Mouse (Mus musculus) lung, embryonic 14.5 days (tissue): ENCODE results near the gene 9430097D07Rik. TPM values are rescaled to one million over a fixed set of nuclear protein-coding genes. Genes with fewer than 3 reads are reported as not detected.
A peak's percentile ranks its signal among the peaks of the same experiment; 100 is the strongest.

Experiments used
- ATAC-seq: fragments of 200-750 bp; cut with Nextera tagmentation; 2 replicates; pipeline ENCODE4 v1.8.0; 2017; ENCODE audit warnings: mild to moderate bottlenecking, moderate TSS enrichment, moderate library complexity; ENCODE audit not compliant: insufficient read depth
- DNase-seq: peaks from one replicate; pipeline ENCODE4 v3.0.0-alpha.2; 2015
- H3K27ac ChIP-seq: fragments of 300-500 bp; sonication (generic); 2 replicates; pipeline ENCODE4 v1.5.1; 2014; ENCODE audit warnings: low read depth, mild to moderate bottlenecking, moderate library complexity
- H3K27me3 ChIP-seq: fragments of 300-500 bp; sonication (generic); 2 replicates; pipeline ENCODE4 v1.6.1; 2014; ENCODE audit warnings: low read length, control low read depth; ENCODE audit not compliant: insufficient read depth
- H3K36me3 ChIP-seq: fragments of 300-500 bp; sonication (generic); 2 replicates; pipeline ENCODE4 v1.6.1; 2014; ENCODE audit warnings: control low read depth; ENCODE audit not compliant: insufficient read depth
- H3K4me1 ChIP-seq: fragments of 300-500 bp; sonication (generic); 2 replicates; pipeline ENCODE4 v1.6.1; 2014; ENCODE audit warnings: antibody characterized with exemption, control low read depth; ENCODE audit not compliant: insufficient read depth
- H3K4me2 ChIP-seq: fragments of 300-500 bp; sonication (generic); 2 replicates; pipeline ENCODE4 v1.6.1; 2014; ENCODE audit warnings: mild to moderate bottlenecking
- H3K4me3 ChIP-seq: fragments of 300-500 bp; sonication (generic); 2 replicates; pipeline ENCODE4 v1.5.1; 2014; ENCODE audit warnings: low read depth, low read length
- H3K9ac ChIP-seq: fragments of 300-500 bp; sonication (generic); 2 replicates; pipeline ENCODE4 v1.6.1; 2014
- H3K9me3 ChIP-seq: fragments of 300-500 bp; sonication (generic); 2 replicates; pipeline ENCODE4 v1.6.1; 2016; ENCODE audit warnings: low read depth, low read length, control low read depth
- CTCF ChIP-seq: IDR thresholded peaks from 2 replicates; pipeline ENCODE4 v1.5.1; 2016; ENCODE audit warnings: antibody characterized with exemption, low read depth
- WGBS: fragments of 180-500 bp; shearing (Covaris S2); extraction: QIAGEN DNeasy Blood & Tissue Kit; methylation state at CpG from one replicate; pipeline ENCODE4 v1.1.7; 2014; 5-methylcytosine and 5-hydroxymethylcytosine counted together
- polyA plus RNA-seq: library from polyadenylated mRNA; unstranded; fragments of >200 nt; fragmentation: Nextera tagmentation; extraction: Ambion mirVana; gene quantifications from 2 replicates; pipeline ENCODE4 v1.2.1, GENCODE M21; 2014

9430097D07Rik gene
- polyA plus RNA-seq, 1 experiment from 2014 or later: not detected

GRCm38 (mm10) chr2:32574901-32575585, 441 bp downstream of the 9430097D07Rik start:
- DNase-seq (peak; percentile 82), ATAC-seq (no peak)
- peak; percentile 79 for TF ChIP-seq CTCF
- Histone ChIP-seq H3K9me3 (no peaks in the 10 kb centered on the region), H3K4me2 (peak overlapping the region; percentile 85), H3K9ac (0 out of 2 replicates have a peak overlapping the region, but pooled peaks have one; percentile 20), H3K4me1 (peaks cover 3% of the 10 kb centered on the region; the same call in 1 of the 2 replicates), H3K27ac (no peak overlapping the region), H3K27me3 (0 out of 2 replicates have a peak, but pooled peaks cover 9% of the 10 kb centered on the region), H3K4me3 (peak overlapping the region; percentile 40), H3K36me3 (peaks cover 11% of the 10 kb centered on the region; the same call in 1 of the 2 replicates)
- WGBS: 2% methylated on average over 26 of the region's 26 CpGs

DNA sequence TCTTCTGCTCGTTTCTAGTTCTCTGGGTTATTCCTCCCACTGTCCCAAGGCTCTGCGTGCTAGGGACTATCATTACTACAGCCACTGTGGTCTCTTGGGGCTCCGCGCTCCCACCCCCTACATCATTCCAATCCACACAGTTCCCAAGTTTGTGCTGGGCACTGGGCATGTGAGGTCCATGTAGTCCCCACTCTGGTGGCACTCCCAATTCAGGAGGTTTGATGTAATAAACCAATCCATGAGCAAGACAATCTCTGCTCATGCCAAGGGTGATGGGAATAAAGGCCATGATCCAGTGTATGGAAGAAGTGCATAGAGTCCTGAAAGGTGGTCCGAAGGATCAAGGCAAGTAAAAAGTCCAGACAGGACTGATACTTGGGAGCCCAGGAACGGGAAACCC, 987 bp downstream of the 9430097D07Rik start, which contains the start of gene Pip5kl1:
Pip5kl1 (plus strand) TSS at position 301 of the 400 bp plus-strand sequence.
- Histone ChIP-seq H3K4me1 (peaks cover 3% of the 10 kb centered on the region; the same call in 1 of the 2 replicates), H3K36me3 (peaks cover 11% of the 10 kb centered on the region; the same call in 1 of the 2 replicates), H3K9me3 (no peaks in the 10 kb centered on the region), H3K27me3 (0 out of 2 replicates have a peak, but pooled peaks cover 9% of the 10 kb centered on the region), H3K27ac (no peak within 1 kb of the TSS), H3K4me3 (peak within 1 kb of the TSS; percentile 40), H3K9ac (0 out of 2 replicates have a peak within 1 kb of the TSS, but pooled peaks have one; percentile 20), H3K4me2 (peak within 1 kb of the TSS; percentile 85)
- ATAC-seq (no peak), DNase-seq (no peak)
- TF ChIP-seq CTCF: no peak
- WGBS: 74% methylated on average over 6 of the region's 6 CpGs

- no peak for TF ChIP-seq CTCF
- H3K27ac ChIP-seq: no peak overlapping the region
- DNase-seq (no peak), ATAC-seq (no peak)
- no peaks in the 10 kb centered on the region for H3K27me3 ChIP-seq
- H3K36me3 ChIP-seq: peaks cover 28% of the 10 kb centered on the region
- no peak overlapping the region for H3K9ac ChIP-seq
- H3K4me3 ChIP-seq: no peak overlapping the region
- H3K9me3 ChIP-seq: no peaks in the 10 kb centered on the region
- 86% methylated on average over 11 of the region's 11 CpGs for WGBS
- H3K4me2 ChIP-seq: no peak overlapping the region
- H3K4me1 ChIP-seq: peaks cover 3% of the 10 kb centered on the region; the same call in 1 of the 2 replicates
Observed at GRCm38 (mm10) chr2:32572196-32572595, 3.3 kb downstream of the 9430097D07Rik start.

GRCm38 (mm10) chr2:32570698-32571494, 4.6 kb downstream of the 9430097D07Rik start, which contains the start of gene Dpm2:
Gene Dpm2 (plus strand): TSS chr2:32570858.
- ATAC-seq: peak; percentile 81
- H3K4me1 ChIP-seq: peaks cover 3% of the 10 kb centered on the region; the same call in 1 of the 2 replicates
- peaks cover 40% of the 10 kb centered on the region for H3K36me3 ChIP-seq
- H3K9ac ChIP-seq: peak within 1 kb of the TSS; percentile 61
- TF ChIP-seq CTCF: 0 out of 2 replicates have a peak, but pooled peaks have one; percentile 2
- peak; percentile 97 for DNase-seq
- under 1% methylated on average over 36 of the region's 36 CpGs for WGBS
- peak within 1 kb of the TSS; percentile 25; the same call in 1 of the 2 replicates for H3K27ac ChIP-seq
- peak within 1 kb of the TSS; percentile 74 for H3K4me2 ChIP-seq
- H3K9me3 ChIP-seq: no peaks in the 10 kb centered on the region
- peak within 1 kb of the TSS; percentile 75 for H3K4me3 ChIP-seq
- H3K27me3 ChIP-seq: no peaks in the 10 kb centered on the region

DNA sequence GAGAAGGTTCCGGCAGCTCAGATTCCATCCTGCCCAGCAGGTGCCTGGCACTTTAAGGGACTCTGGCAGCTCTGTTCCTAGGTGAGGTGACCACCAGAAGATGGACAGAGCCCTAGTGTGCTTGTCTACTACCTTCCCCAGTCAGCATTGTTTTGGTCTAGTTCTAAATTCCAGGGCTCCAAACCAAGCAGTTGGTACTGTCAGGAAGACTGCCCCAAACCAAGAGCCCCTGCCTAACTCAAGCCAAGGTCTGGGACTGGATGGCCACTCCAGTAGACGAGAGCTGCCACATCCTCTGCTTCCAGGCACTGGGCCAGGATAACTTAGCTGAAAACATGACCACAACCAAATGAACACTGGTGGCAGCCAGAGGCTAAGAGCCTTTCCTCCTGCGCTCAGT, 6.5 kb downstream of the 9430097D07Rik start:
- WGBS: 86% methylated on average over 3 of the region's 3 CpGs

GRCm38 (mm10) chr2:32568149-32568548, 7.3 kb downstream of the 9430097D07Rik start:
- no peak overlapping the region for H3K9ac ChIP-seq
- H3K4me3 ChIP-seq: no peak overlapping the region
- no peak overlapping the region for H3K4me2 ChIP-seq
- H3K9me3 ChIP-seq: no peaks in the 10 kb centered on the region
- peaks cover 3% of the 10 kb centered on the region; the same call in 1 of the 2 replicates for H3K4me1 ChIP-seq
- TF ChIP-seq CTCF: no peak
- peak; percentile 17 for DNase-seq
- H3K27me3 ChIP-seq: no peaks in the 10 kb centered on the region
- H3K27ac ChIP-seq: no peak overlapping the region
- WGBS: 58% methylated on average over 5 of the region's 5 CpGs
- ATAC-seq: no peak
- peaks cover 63% of the 10 kb centered on the region for H3K36me3 ChIP-seq

More for the DNA sequence above, 6.5 kb downstream of the 9430097D07Rik start:
- DNase-seq (no peak), ATAC-seq (no peak)
- Histone ChIP-seq H3K27me3 (no peaks in the 10 kb centered on the region), H3K9ac (no peak overlapping the region), H3K4me3 (no peak overlapping the region), H3K4me2 (no peak overlapping the region), H3K4me1 (peaks cover 3% of the 10 kb centered on the region; the same call in 1 of the 2 replicates), H3K27ac (no peak overlapping the region), H3K36me3 (peaks cover 59% of the 10 kb centered on the region), H3K9me3 (no peaks in the 10 kb centered on the region)
- no peak for TF ChIP-seq CTCF
